Mouse (Mus musculus) spleen, adult 2 months (tissue): ENCODE results near the gene Tspan3. TPM values are rescaled to one million over a fixed set of nuclear protein-coding genes. Genes with fewer than 3 reads are reported as not detected.
A peak's percentile ranks its signal among the peaks of the same experiment; 100 is the strongest.

Experiments used
- DNase-seq, 2 experiments: peaks; one replicate each; pipeline versions ENCODE4 v3.0.0 to v3.0.0-alpha.2; 2012 to 2021; ENCODE audit warnings: low spot score in 2 of 2, low read depth in 1 of 2
- H3K27ac ChIP-seq: fragments of 200-500 bp; 2 replicates; pipeline ENCODE4 v1.5.1; 2012; ENCODE audit warnings: low read length, inconsistent platforms; ENCODE audit not compliant: insufficient read depth
- H3K27me3 ChIP-seq: fragments of 200-500 bp; 2 replicates; pipeline ENCODE4 v1.6.1; 2012; ENCODE audit warnings: mild to moderate bottlenecking, moderate library complexity, low read length, inconsistent platforms; ENCODE audit not compliant: control insufficient read depth, insufficient read depth
- H3K36me3 ChIP-seq: fragments of 200-500 bp; 2 replicates; pipeline ENCODE4 v1.6.1; 2012; ENCODE audit warnings: mild to moderate bottlenecking, low read length, inconsistent platforms; ENCODE audit not compliant: control insufficient read depth, insufficient read depth
- H3K4me1 ChIP-seq: fragments of 200-500 bp; 2 replicates; pipeline ENCODE4 v1.6.1; 2011; ENCODE audit warnings: inconsistent platforms; ENCODE audit not compliant: control insufficient read depth, insufficient read depth, insufficient read length
- H3K4me3 ChIP-seq: fragments of 200-500 bp; 2 replicates; pipeline ENCODE4 v1.5.1; 2011; ENCODE audit warnings: mild to moderate bottlenecking, inconsistent platforms; ENCODE audit not compliant: insufficient read depth, insufficient read length; ENCODE audit errors: extremely low read depth
- CTCF ChIP-seq: fragments of 200-500 bp; IDR thresholded peaks from 2 replicates; pipeline ENCODE4 v1.5.1; 2011; ENCODE audit warnings: mild to moderate bottlenecking, inconsistent platforms; ENCODE audit not compliant: insufficient read depth, insufficient read length, insufficient replicate concordance; ENCODE audit errors: extremely low read depth
- POLR2A ChIP-seq: fragments of 200-500 bp; IDR thresholded peaks from 2 replicates; pipeline ENCODE4 v1.6.1; 2011; ENCODE audit warnings: low read depth, low read length, inconsistent platforms
- WGBS: fragments of 180-500 bp; shearing (Covaris S2); methylation state at CpG from one replicate; pipeline ENCODE4 v1.1.7; 2018; 5-methylcytosine and 5-hydroxymethylcytosine counted together
- polyA plus RNA-seq: library from polyadenylated mRNA; depleted of rRNA; stranded (reverse); fragments of >200 nt; gene quantifications from 2 replicates; pipeline ENCODE4 v1.2.3, GENCODE M21; 2012; rRNA removed

Gene Tspan3
- 55.6 and 74.8 TPM in 2 replicates for polyA plus RNA-seq

- Histone ChIP-seq H3K4me3 (no peak within 1 kb of the TSS), H3K36me3 (no peaks in the 10 kb centered on the region), H3K27ac (no peak within 1 kb of the TSS), H3K27me3 (no peaks in the 10 kb centered on the region), H3K4me1 (no peaks in the 10 kb centered on the region)
- TF ChIP-seq CTCF = no peak
- no peak for TF ChIP-seq POLR2A
- DNase-seq = no peak
- 88% methylated on average over 6 of the region's 6 CpGs for WGBS
Measured at GRCm38 (mm10) chr9:56165377-56165776, at the start of gene Tspan3. Tspan3 (minus strand) TSS chr9:56165477.

GRCm38 (mm10) chr9:56213451-56214291, 48.4 kb upstream of the Tspan3 start:
- Histone ChIP-seq H3K27ac (no peak overlapping the region), H3K4me1 (no peaks in the 10 kb centered on the region), H3K27me3 (no peaks in the 10 kb centered on the region), H3K36me3 (no peaks in the 10 kb centered on the region), H3K4me3 (no peak overlapping the region)
- TF ChIP-seq CTCF (peak; percentile 42; the same call in 1 of the 2 replicates), POLR2A (no peak)
- DNase-seq = peak in 1 of 2 experiments; percentile 20
- 64% methylated on average over 11 of the region's 11 CpGs for WGBS

- Histone ChIP-seq H3K4me3 (no peak overlapping the region), H3K27ac (no peak overlapping the region), H3K4me1 (no peaks in the 10 kb centered on the region; the same call in 1 of the 2 replicates), H3K27me3 (no peaks in the 10 kb centered on the region), H3K36me3 (peaks cover 6% of the 10 kb centered on the region)
- no peak for TF ChIP-seq CTCF
- TF ChIP-seq POLR2A = no peak
- no peak for DNase-seq
- WGBS = 70% methylated on average over 8 of the region's 8 CpGs
Measured at GRCm38 (mm10) chr9:56208817-56209216, 43.5 kb upstream of the Tspan3 start.

- no peaks in the 10 kb centered on the region for H3K27me3 ChIP-seq
- no peak for DNase-seq
- no peaks in the 10 kb centered on the region; the same call in 1 of the 2 replicates for H3K4me1 ChIP-seq
- no peak overlapping the region for H3K27ac ChIP-seq
- peaks cover 6% of the 10 kb centered on the region for H3K36me3 ChIP-seq
- H3K4me3 ChIP-seq = no peak overlapping the region
- 61% methylated on average over 5 of the region's 5 CpGs for WGBS
- TF ChIP-seq POLR2A (no peak), CTCF (no peak)
Measured at GRCm38 (mm10) chr9:56207516-56207915, 42.2 kb upstream of the Tspan3 start.

- no peak for DNase-seq
- WGBS = 32% methylated on average over 10 of the region's 10 CpGs
- TF ChIP-seq POLR2A = no peak
- TF ChIP-seq CTCF = no peak
- Histone ChIP-seq H3K27me3 (no peaks in the 10 kb centered on the region), H3K36me3 (peaks cover 6% of the 10 kb centered on the region), H3K4me3 (no peak overlapping the region), H3K27ac (no peak overlapping the region), H3K4me1 (no peaks in the 10 kb centered on the region; the same call in 1 of the 2 replicates)
Measured at GRCm38 (mm10) chr9:56207083-56207482, 41.8 kb upstream of the Tspan3 start.

- Histone ChIP-seq H3K4me1 (no peaks in the 10 kb centered on the region; the same call in 1 of the 2 replicates), H3K27me3 (no peaks in the 10 kb centered on the region), H3K27ac (no peak overlapping the region), H3K36me3 (peaks cover 6% of the 10 kb centered on the region), H3K4me3 (no peak overlapping the region)
- TF ChIP-seq CTCF (no peak), POLR2A (no peak)
- 94% methylated on average over 11 of the region's 11 CpGs for WGBS
- no peak for DNase-seq
Measured at GRCm38 (mm10) chr9:56205336-56205735, 40.1 kb upstream of the Tspan3 start.

GRCm38 (mm10) chr9:56204316-56204715, 39.0 kb upstream of the Tspan3 start:
- DNase-seq = no peak
- Histone ChIP-seq H3K27ac (no peak overlapping the region), H3K4me1 (no peaks in the 10 kb centered on the region; the same call in 1 of the 2 replicates), H3K36me3 (peaks cover 6% of the 10 kb centered on the region), H3K4me3 (no peak overlapping the region), H3K27me3 (no peaks in the 10 kb centered on the region)
- TF ChIP-seq CTCF = no peak
- no peak for TF ChIP-seq POLR2A
- WGBS = 98% methylated on average over 4 of the region's 4 CpGs
